Mouse (Mus musculus) kidney, postnatal 14 days (tissue): Measurements from ENCODE around the gene Kalrn.
A peak's percentile ranks its signal among the peaks of the same experiment; 100 is the strongest.

Source experiments
- DNase-seq: peaks from one replicate; pipeline ENCODE4 v3.0.0; 2022; ENCODE audit warnings: mixed read lengths

The Kalrn gene

DNA sequence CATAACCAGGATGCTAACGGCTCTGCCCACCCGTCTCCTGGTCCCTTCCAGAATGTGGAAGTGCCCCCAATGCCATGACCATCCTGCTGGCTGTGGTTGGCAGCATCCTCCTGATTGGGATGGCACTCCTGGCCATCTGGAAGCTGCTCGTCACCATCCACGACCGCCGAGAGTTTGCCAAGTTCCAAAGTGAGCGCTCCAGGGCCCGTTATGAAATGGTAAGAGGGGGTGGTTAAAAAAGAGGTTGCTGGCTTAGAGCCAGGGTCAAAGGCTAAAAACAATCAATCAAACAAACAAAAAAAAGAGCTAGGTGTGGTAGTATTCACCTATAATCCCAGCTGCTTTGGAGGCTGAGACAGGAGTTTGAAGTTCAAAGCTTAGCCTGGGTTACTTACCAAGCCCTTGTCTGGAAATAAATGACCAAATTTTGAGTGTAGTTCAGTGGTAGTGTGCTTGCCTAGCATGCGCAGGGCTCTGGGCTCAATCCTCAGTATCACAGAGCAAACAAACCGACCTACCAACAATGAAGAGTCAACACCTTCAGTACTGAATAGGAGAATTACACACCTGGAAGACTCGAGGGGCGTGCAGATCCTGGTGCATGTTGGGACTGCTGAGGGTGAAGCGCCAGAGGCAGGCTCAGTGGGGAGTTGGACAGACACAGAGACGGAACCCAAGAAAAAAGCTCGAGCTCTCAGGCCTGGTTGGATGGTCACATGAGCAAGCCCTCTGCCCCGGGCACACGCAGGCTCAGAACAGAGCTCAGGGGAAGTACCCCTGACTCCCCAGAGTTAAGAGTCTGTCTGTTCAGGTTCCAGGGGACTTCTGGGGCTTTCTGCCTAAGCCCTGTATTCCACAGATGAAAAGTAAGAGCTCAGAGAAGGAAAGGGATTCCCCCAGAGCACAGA lies 625.4 kb downstream of the Kalrn start:
- no peak for DNase-seq

GRCm38 (mm10) chr16:33946021-33946420 lies 627.3 kb downstream of the Kalrn start:
- DNase-seq = peak; percentile 69

DNA sequence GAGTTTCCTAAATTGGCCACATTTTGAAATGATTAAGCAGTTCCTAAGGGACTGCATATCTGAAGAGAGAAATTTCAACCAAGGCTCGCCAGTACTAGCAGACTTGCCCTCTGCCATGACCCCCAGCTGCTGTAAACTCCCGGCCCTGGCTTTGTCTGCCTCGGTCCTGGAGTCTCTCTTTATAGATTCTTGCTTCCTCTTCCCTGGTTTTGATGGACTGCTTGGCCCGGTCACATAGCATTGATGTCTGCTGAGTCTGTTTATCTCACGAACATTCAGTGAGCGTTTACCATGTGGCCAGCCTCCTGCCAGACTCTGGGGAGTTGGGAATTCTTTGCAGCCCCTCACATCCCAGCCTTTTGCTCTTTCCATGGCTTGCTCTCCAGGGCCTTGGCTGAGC lies 628.6 kb downstream of the Kalrn start:
- peak; percentile 69 for DNase-seq

DNA sequence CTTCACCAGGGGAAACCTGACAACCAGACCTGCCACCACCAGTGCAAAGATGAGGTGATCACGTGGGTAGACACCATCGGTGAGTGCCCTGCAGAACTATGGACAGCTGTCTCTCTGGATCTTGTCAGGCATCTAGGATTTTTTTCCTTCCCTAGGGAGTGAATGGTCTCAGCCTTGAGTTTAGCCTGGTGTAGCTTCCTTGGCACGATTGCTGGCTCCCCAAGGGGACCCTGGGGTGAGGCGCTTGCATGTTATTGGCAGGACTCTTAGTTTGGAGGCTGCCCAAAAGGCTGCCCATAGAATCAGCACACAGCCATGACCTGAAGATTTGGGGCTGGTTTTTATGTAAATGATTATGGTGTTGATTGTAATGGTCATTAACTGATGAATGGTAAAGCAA lies 629.2 kb downstream of the Kalrn start:
- DNase-seq = no peak

- DNase-seq = no peak
These were observed 629.9 kb downstream of the Kalrn start for GRCm38 (mm10) chr16:33943388-33943787.

DNA sequence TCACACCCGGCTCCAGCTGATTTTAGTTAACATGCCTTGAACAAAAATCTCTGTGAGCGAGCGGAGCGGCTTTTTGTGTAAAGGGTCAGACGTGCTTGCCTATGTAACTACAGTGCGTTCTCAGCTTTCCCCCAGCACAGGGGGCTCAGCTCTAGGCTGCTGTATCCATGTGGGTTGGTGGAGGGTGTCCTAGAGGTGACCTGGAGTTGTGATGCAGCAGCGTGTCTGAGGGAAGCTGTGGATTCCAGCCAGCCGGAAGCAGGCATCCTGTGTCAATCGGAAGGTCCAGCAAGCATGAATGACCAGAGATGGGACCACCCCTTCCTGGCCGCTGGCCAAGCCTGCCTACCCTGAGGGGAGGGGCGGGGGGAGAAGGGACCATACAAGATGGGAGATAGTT lies 631.0 kb downstream of the Kalrn start:
- DNase-seq = peak; percentile 85

- DNase-seq = peak; percentile 79
These were observed 632.0 kb downstream of the Kalrn start for GRCm38 (mm10) chr16:33941271-33941781.

GRCm38 (mm10) chr16:33940095-33940494 lies 633.2 kb downstream of the Kalrn start:
- no peak for DNase-seq

DNA sequence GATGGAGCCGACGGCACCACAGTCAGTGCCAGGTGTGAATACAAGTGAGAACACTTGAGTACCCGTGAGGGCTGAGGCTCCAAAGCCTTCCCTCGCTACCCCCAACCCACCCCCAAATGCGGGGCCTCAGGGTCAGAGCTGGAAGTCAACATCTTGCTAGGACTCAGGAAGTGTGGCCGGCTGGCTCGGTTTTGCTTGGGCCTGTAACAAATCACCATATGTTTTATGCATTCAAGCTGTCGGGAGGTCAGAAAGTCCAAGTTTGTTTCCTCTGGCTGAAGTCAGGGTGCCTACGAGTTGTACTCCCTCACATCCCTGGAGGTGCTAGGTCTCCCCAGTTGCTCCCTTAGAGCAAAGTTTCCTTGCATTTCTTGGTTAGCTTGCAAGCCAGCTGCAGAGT lies 633.7 kb downstream of the Kalrn start:
- DNase-seq = peak; percentile 65

DNA sequence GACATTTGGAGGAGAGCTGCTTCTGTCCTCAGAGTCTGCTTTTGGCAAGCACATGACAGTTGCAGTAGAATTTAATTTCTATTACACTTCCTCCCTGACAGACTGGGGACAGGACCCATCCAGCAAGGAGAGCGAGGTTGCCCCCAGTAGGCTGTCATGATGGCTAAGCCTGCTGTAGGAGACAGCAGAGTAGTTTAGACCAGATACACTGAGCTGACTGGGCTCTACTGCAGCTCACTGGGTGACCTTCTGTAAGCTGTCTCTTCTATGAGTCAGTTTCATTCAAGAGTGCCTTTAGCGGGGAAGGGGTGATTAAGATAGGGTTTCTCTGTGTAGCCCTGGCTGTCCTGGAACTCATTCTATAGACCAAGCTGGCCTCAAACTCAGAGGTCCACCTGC lies 634.2 kb downstream of the Kalrn start:
- no peak for DNase-seq

DNA sequence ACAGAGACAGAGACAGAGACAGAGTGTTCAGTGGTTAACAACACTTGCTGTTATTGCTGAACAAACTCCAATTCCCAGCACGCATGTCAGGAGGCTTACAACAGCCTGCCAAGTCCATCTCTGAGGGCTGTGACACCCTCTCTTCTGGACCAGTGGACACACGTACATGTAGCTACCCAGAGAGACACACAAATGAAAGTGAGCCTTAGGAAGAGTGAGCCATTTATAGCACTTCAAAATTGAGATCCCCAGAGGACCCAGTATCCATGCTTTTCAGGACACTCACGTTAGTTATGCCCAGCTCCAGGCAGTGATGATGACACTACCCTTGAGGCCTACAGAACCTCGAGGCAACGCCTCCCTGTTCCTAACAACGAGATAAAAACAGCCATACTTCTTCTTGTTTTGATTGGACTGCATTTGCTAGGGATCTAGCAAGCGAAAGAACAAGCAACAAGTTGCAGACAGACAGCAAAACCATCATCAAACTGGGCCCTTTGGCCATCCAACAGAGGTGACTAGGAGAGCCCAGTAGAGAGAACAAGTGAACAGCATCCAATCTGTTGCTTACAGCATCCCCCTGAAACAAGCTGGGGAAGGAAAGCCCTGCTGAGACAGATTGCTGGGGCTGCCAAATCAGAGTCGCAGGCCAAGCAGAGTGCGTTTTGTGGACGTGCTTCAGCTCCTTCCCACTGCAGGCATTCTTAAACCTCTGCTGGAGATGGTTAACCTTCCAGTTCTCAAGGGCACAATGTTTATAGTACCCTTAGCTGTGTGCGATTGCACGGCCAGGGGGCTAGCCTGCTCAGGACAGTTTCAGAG lies 634.8 kb downstream of the Kalrn start:
- DNase-seq = no peak

DNA sequence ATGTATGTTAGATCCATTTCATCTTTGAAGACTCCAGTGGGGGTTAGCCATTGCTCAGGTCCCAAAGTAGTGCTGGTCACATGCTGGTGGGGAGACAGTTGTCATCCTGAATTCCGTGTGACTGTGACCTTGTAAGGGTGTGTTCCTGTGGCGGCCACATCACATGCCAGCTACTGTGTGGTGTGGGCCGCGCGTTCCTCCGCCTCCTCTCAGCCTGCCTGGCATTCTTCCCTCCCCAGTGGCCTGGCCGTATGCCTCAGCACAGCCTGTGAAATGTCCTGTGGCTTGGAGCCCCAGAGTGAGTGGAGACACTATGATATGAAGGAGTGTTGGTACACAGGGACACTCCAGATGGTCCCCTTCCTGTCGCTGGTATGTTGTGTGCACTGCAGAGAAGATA lies 635.8 kb downstream of the Kalrn start:
- peak; percentile 66 for DNase-seq

- DNase-seq = no peak
These were observed 636.4 kb downstream of the Kalrn start for GRCm38 (mm10) chr16:33936885-33937284.

DNA sequence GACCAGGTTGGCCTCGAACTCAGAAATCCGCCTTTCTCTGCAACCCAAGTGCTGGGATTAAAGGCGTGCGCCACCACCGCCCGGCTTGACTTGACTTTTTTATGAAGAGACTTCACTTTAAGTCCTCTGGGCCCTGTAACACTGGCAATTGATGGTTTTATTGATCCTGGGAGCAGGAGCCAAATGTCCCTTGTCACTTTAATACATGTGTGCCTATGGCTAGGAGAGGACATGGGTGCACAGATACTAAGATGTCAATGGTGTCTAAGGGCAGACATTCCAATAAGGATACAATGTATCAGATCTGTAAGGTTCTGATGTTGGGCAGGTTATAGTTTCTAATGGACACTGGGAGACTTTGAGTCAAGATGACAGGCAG lies 637.9 kb downstream of the Kalrn start:
- no peak for DNase-seq

DNA sequence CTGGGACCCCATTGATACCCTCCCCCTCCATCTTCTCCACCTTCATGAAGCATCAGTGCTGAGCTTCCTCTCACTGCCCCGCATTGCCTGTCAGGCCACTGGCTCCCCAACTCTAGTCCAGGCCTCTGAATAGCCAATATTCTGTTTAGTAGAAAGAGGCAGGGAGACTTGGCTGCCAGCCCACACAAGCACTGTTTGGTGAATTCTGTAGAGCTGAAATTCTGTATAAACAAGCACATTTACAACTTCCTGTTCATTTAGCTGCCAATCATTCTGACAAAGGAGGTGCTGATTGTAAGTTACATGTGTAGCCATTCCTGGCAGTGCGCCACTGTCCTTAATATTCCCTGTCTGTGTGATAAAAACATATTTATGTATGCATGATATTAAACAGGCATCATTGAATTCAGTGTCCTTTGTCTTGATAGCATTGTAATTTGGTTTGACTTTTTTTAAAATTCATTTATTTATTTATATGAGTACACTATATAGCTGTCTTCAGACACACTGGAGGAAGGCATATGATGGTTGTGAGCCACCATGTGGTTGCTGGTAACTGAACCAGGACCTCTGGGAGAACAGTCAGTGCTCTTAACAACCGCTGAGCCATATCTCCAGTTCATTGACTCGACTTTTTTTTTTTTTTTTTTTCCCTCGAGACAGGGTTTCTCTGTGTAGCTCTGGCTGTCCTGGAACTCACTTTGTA lies 638.5 kb downstream of the Kalrn start:
- DNase-seq = peak; percentile 83

GRCm38 (mm10) chr16:33933411-33933810 lies 639.9 kb downstream of the Kalrn start:
- DNase-seq = no peak

- peak; percentile 75 for DNase-seq
These were observed 641.2 kb downstream of the Kalrn start for GRCm38 (mm10) chr16:33932126-33932525.

DNA sequence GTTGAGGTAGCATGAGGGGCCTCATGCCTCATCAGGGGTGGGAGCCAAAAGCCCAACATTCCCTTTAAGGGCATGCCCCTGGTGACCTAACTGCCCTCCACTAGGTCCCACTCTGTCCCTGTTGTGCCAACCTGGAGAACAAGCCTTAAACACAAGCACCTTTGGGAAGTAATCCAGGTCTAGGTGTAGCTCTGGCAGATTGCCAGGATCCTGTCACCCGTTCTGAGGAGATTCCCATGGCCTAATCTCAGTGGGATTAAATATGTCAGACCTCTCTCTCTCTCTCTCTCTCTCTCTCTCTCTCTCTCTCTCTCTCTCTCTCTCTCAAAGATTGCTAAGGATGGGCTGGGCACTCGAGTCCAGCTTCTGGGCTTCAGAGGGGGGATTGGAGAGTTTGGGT lies 641.6 kb downstream of the Kalrn start:
- DNase-seq = no peak

GRCm38 (mm10) chr16:33930785-33931184 lies 642.5 kb downstream of the Kalrn start:
- no peak for DNase-seq

DNA sequence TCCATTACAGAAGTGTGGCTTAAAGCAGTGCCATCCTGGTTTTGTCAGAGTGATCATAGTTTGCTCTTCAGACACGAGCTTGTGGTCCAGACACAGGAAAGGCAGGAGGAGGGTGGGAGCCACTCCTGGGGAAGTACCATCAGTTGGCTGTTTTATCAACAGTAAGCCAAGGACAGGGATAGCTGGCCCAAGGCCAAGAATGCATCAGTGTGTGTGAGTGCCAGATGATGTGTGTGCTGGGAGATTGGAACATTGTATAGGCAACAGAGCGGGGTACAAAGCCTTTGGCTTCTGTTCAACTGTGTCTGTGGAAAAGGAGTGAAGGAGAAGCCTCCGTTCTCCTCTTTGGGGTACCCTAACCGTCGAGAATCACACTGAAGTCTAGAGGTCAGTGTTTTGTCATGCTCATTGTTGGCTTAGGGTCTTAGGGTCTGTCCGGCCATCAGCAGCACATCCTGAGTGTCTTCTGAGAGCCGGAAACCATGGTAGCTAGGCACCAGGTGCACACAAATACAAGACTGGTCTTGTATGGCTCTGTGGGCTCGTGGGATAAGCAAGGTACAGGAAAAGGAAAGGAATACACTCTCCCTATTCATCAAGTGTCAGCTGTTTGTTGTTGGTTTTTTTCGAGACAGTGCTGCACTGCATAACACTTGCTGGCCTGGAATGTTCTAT lies 644.4 kb downstream of the Kalrn start:
- DNase-seq = no peak

DNA sequence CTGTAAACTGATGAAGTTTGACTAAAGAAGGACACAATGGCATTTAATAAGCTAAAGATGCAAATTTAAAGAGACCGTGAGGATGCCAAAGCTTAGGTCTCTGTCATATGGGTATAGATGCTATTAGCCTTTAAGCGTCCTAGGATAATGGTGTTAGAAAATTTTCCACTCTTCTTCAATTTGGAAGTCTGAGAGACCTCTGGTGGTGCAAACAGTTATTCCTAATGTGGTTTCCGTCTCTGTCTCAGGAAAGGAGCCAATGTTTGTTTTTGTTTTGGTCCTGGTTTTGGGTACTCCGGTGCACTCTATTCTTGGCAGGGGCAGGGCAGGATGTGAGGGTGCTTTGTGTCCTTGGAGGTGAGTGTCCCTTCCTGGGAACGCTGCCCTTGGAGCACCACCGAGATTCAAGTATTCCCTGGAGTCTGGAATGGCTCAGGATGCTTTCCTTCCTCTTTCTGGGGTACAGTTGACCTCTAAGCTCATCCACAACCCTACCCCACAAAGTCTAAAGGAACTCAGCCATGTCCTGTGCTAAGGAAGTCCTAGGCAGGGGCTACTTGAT lies 646.0 kb downstream of the Kalrn start:
- no peak for DNase-seq

- no peak for DNase-seq
These were observed 649.6 kb downstream of the Kalrn start for GRCm38 (mm10) chr16:33923758-33924157.
